Mouse (Mus musculus) forebrain, embryonic 14.5 days (tissue): ENCODE results near the gene Atg16l1. TPM values are rescaled to one million over a fixed set of nuclear protein-coding genes. Genes with fewer than 3 reads are reported as not detected.

Experiments
- ATAC-seq: fragments of 200-750 bp; cut with Nextera tagmentation; 2 replicates; pipeline ENCODE4 v1.8.0; 2017; ENCODE audit warnings: mild to moderate bottlenecking, moderate library complexity
- DNase-seq: peaks from one replicate; pipeline ENCODE4 v3.0.0-alpha.2; 2015; ENCODE audit warnings: low spot score
- H3K27ac ChIP-seq: fragments of 300-500 bp; sonication (generic); 2 replicates; pipeline ENCODE4 v1.5.1; 2014; ENCODE audit warnings: low read depth, mild to moderate bottlenecking, control low read depth, low read length, moderate library complexity
- H3K27me3 ChIP-seq: fragments of 300-500 bp; sonication (generic); replicated peaks from 2 replicates; pipeline ENCODE4 v1.6.1; 2014; ENCODE audit warnings: low read length, control low read depth, mixed read lengths; ENCODE audit not compliant: control insufficient read depth, insufficient read depth
- H3K36me3 ChIP-seq: fragments of 300-500 bp; sonication (generic); 2 replicates; pipeline ENCODE4 v1.6.1; 2014; ENCODE audit warnings: low read length, control low read depth; ENCODE audit not compliant: control insufficient read depth, insufficient read depth
- H3K4me1 ChIP-seq: fragments of 300-500 bp; sonication (generic); 2 replicates; pipeline ENCODE4 v1.6.1; 2014; ENCODE audit warnings: antibody characterized with exemption, low read length, control low read depth; ENCODE audit not compliant: control insufficient read depth, insufficient read depth
- H3K4me2 ChIP-seq: fragments of 300-500 bp; sonication (generic); 2 replicates; pipeline ENCODE4 v1.6.1; 2014; ENCODE audit warnings: mild to moderate bottlenecking, control low read depth, low read length
- H3K4me3 ChIP-seq: fragments of 300-500 bp; sonication (generic); 2 replicates; pipeline ENCODE4 v1.5.1; 2014; ENCODE audit warnings: low read depth, low read length, control low read depth
- H3K9ac ChIP-seq: fragments of 300-500 bp; sonication (generic); 2 replicates; pipeline ENCODE4 v1.6.1; 2014; ENCODE audit warnings: mild to moderate bottlenecking, low read length, control low read depth, moderate library complexity
- H3K9me3 ChIP-seq: fragments of 300-500 bp; sonication (generic); replicated peaks from 2 replicates; pipeline ENCODE4 v1.6.1; 2016; ENCODE audit warnings: low read length, control low read depth, mixed read lengths; ENCODE audit not compliant: control insufficient read depth
- WGBS: fragments of 180-500 bp; shearing (Covaris S2); extraction: QIAGEN DNeasy Blood & Tissue Kit; methylation state at CpG from one replicate; pipeline ENCODE4 v1.1.7; 2014; 5-methylcytosine and 5-hydroxymethylcytosine counted together
- polyA plus RNA-seq: library from polyadenylated mRNA; unstranded; fragments of >200 nt; fragmentation: Nextera tagmentation; extraction: Ambion mirVana; gene quantifications from 2 replicates; pipeline ENCODE4 v1.2.1, GENCODE M21; 2014

Atg16l1 gene
- polyA plus RNA-seq, 1 experiment from 2014 or later = 50.0 TPM

DNA sequence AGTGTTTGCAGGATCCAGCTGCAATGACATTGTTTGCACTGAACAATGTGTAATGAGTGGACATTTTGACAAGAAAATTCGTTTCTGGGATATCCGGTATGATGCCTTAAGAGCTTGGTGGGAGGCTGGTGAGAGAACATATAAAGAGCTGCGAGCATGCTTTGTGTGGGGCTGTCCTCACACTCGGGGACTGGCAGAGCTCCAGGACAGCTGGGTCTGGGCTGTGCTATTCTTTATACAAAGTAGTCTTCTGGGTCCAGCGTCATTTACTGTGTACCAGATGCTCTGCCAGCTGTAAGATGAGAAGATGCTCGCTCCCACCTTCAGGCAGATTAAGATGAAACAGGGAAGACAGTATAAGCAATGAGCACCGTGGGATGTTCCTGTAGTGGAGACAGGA lies 30.6 kb downstream of the Atg16l1 start:
- H3K27ac ChIP-seq = 0 out of 2 replicates have a peak overlapping the region, but pooled peaks have one; percentile 14
- H3K27me3 ChIP-seq = no peaks in the 10 kb centered on the region
- 79% methylated on average over 7 of the region's 7 CpGs for WGBS

GRCm38 (mm10) chr1:87789665-87790064 lies 34.0 kb downstream of the Atg16l1 start:
- Histone ChIP-seq H3K9ac (no peak overlapping the region), H3K4me3 (no peak overlapping the region), H3K4me2 (no peak overlapping the region), H3K9me3 (no peaks in the 10 kb centered on the region), H3K4me1 (no peaks in the 10 kb centered on the region), H3K36me3 (peaks cover 80% of the 10 kb centered on the region), H3K27me3 (no peaks in the 10 kb centered on the region), H3K27ac (no peak overlapping the region)
- no peak for DNase-seq
- no peak for ATAC-seq
- WGBS = 94% methylated on average over 8 of the region's 8 CpGs

More for the DNA sequence above, 30.6 kb downstream of the Atg16l1 start:
- ATAC-seq (peak; percentile 52; the same call in 1 of the 2 replicates), DNase-seq (peak; percentile 51)
- Histone ChIP-seq H3K36me3 (peaks cover 84% of the 10 kb centered on the region), H3K9ac (no peak overlapping the region), H3K4me3 (no peak overlapping the region), H3K4me2 (no peak overlapping the region), H3K4me1 (no peaks in the 10 kb centered on the region), H3K9me3 (no peaks in the 10 kb centered on the region)

GRCm38 (mm10) chr1:87792438-87793137 lies 36.9 kb downstream of the Atg16l1 start:
- Histone ChIP-seq H3K4me3 (no peak overlapping the region), H3K27ac (no peak overlapping the region), H3K4me2 (no peak overlapping the region), H3K27me3 (no peaks in the 10 kb centered on the region), H3K9me3 (no peaks in the 10 kb centered on the region), H3K36me3 (peaks cover 60% of the 10 kb centered on the region), H3K9ac (no peak overlapping the region), H3K4me1 (no peaks in the 10 kb centered on the region)
- WGBS = 86% methylated on average over 4 of the region's 4 CpGs
- DNase-seq (no peak), ATAC-seq (no peak)

DNA sequence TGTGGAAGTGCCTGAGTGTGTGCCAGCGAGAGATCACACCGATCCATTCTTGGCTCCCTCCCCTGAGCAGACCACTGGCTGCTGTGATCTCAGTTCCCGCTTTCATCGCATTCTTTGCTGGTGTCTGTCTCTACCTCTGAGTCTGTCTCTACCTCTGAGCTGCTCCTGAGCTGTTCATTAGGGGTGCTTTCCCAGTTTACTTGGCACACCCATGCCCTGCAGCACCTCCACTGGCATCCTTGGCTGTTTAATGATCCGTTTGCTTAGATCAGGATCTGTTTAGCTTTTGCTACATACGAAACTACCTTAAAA lies 37.4 kb downstream of the Atg16l1 start:
- H3K27ac ChIP-seq = no peak overlapping the region
- DNase-seq (no peak), ATAC-seq (no peak)
- peaks cover 55% of the 10 kb centered on the region for H3K36me3 ChIP-seq
- H3K4me1 ChIP-seq = no peaks in the 10 kb centered on the region
- H3K9me3 ChIP-seq = no peaks in the 10 kb centered on the region
- 88% methylated on average over 6 of the region's 6 CpGs for WGBS
- H3K27me3 ChIP-seq = no peaks in the 10 kb centered on the region
- no peak overlapping the region for H3K9ac ChIP-seq
- no peak overlapping the region for H3K4me2 ChIP-seq
- no peak overlapping the region for H3K4me3 ChIP-seq

GRCm38 (mm10) chr1:87797702-87798101 lies 42.0 kb downstream of the Atg16l1 start:
- ATAC-seq = no peak
- WGBS = 88% methylated on average over 1 of the region's 1 CpGs
- Histone ChIP-seq H3K9ac (no peak overlapping the region), H3K4me1 (no peaks in the 10 kb centered on the region), H3K4me3 (no peak overlapping the region), H3K27ac (no peak overlapping the region), H3K27me3 (no peaks in the 10 kb centered on the region), H3K36me3 (peaks cover 19% of the 10 kb centered on the region), H3K9me3 (no peaks in the 10 kb centered on the region), H3K4me2 (no peak overlapping the region)
- DNase-seq = no peak

GRCm38 (mm10) chr1:87798306-87798705 lies 42.6 kb downstream of the Atg16l1 start:
- H3K27ac ChIP-seq = no peak overlapping the region
- H3K4me1 ChIP-seq = no peaks in the 10 kb centered on the region
- no peak overlapping the region for H3K4me2 ChIP-seq
- H3K4me3 ChIP-seq = no peak overlapping the region
- 89% methylated on average over 2 of the region's 2 CpGs for WGBS
- DNase-seq (no peak), ATAC-seq (no peak)
- H3K9me3 ChIP-seq = no peaks in the 10 kb centered on the region
- no peak overlapping the region for H3K9ac ChIP-seq
- no peaks in the 10 kb centered on the region for H3K27me3 ChIP-seq
- H3K36me3 ChIP-seq = peaks cover 13% of the 10 kb centered on the region

- WGBS = 72% methylated on average over 6 of the region's 6 CpGs
- Histone ChIP-seq H3K36me3 (no peaks in the 10 kb centered on the region), H3K27ac (no peak within 1 kb of the TSS), H3K27me3 (no peaks in the 10 kb centered on the region), H3K9me3 (no peaks in the 10 kb centered on the region), H3K4me3 (no peak within 1 kb of the TSS), H3K4me2 (no peak within 1 kb of the TSS), H3K4me1 (no peaks in the 10 kb centered on the region), H3K9ac (no peak within 1 kb of the TSS)
- ATAC-seq (no peak), DNase-seq (no peak)
Measured at GRCm38 (mm10) chr1:87803576-87803975, 47.9 kb downstream of the Atg16l1 start, which contains the start of gene Sag. TSS of gene Sag (plus strand) at chr1:87803680.

- ATAC-seq = no peak
- no peak overlapping the region for H3K9ac ChIP-seq
- no peak overlapping the region for H3K4me3 ChIP-seq
- H3K36me3 ChIP-seq = no peaks in the 10 kb centered on the region
- DNase-seq = no peak
- WGBS = 89% methylated on average over 1 of the region's 1 CpGs
- H3K27me3 ChIP-seq = no peaks in the 10 kb centered on the region
- no peak overlapping the region for H3K27ac ChIP-seq
- no peak overlapping the region for H3K4me2 ChIP-seq
- H3K9me3 ChIP-seq = no peaks in the 10 kb centered on the region
- no peaks in the 10 kb centered on the region for H3K4me1 ChIP-seq
Measured at GRCm38 (mm10) chr1:87807751-87808150, 52.1 kb downstream of the Atg16l1 start.

DNA sequence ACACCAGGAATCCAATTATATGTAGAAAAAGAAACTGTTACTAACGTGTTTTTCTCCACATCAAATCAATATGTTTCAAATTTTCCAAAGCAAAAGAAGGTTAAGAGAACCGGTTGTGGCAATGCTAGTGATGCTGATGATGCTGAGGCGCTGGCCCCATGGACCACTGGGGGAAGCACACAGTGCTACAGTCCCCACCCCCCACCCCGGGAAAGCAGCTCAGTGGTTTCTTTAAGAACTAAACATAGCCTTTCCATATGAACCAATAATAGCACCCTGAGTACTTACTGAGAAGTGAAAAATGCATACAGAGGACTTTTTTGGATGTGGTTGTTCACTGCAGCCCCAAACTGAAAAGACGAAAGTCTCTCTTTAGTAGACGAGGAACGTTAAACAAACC lies 55.7 kb downstream of the Atg16l1 start:
- H3K9ac ChIP-seq = no peak overlapping the region

More for the DNA sequence above, 55.7 kb downstream of the Atg16l1 start:
- DNase-seq = no peak
- Histone ChIP-seq H3K4me1 (no peaks in the 10 kb centered on the region), H3K36me3 (no peaks in the 10 kb centered on the region), H3K27ac (no peak overlapping the region), H3K4me2 (no peak overlapping the region), H3K9me3 (no peaks in the 10 kb centered on the region), H3K27me3 (no peaks in the 10 kb centered on the region), H3K4me3 (no peak overlapping the region)
- WGBS = 90% methylated on average over 7 of the region's 7 CpGs
- no peak for ATAC-seq
